Mouse (Mus musculus) forebrain, postnatal 0 days (tissue): ENCODE measurements around the gene Tnk1. TPM values are rescaled to one million over a fixed set of nuclear protein-coding genes. Genes with fewer than 3 reads are reported as not detected.

Source experiments
- ATAC-seq: fragments of 200-750 bp; cut with Nextera tagmentation; 2 replicates; pipeline ENCODE4 v1.8.0; 2017; ENCODE audit warnings: mild to moderate bottlenecking, moderate library complexity
- DNase-seq: peaks from one replicate; pipeline ENCODE4 v3.0.0-alpha.2; 2015
- H3K27ac ChIP-seq: fragments of 300-500 bp; sonication (generic); 2 replicates; pipeline ENCODE4 v1.5.1; 2014; ENCODE audit warnings: low read depth, mild to moderate bottlenecking, antibody characterized with exemption, low read length, moderate library complexity, mixed read lengths
- H3K27me3 ChIP-seq: fragments of 300-500 bp; sonication (generic); 2 replicates; pipeline ENCODE4 v1.6.1; 2014; ENCODE audit warnings: mild to moderate bottlenecking, low read length, mixed read lengths; ENCODE audit not compliant: insufficient read depth
- H3K36me3 ChIP-seq: fragments of 300-500 bp; sonication (generic); 2 replicates; pipeline ENCODE4 v1.6.1; 2014; ENCODE audit warnings: mild to moderate bottlenecking, moderate library complexity; ENCODE audit not compliant: insufficient read depth
- H3K4me1 ChIP-seq: fragments of 300-500 bp; sonication (generic); 2 replicates; pipeline ENCODE4 v1.6.1; 2014; ENCODE audit warnings: antibody characterized with exemption; ENCODE audit not compliant: insufficient read depth
- H3K4me2 ChIP-seq: fragments of 300-500 bp; sonication (generic); 2 replicates; pipeline ENCODE4 v1.6.1; 2014; ENCODE audit warnings: low read depth, mild to moderate bottlenecking, moderate library complexity
- H3K4me3 ChIP-seq: fragments of 300-500 bp; sonication (generic); 2 replicates; pipeline ENCODE4 v1.5.1; 2014; ENCODE audit warnings: low read depth, low read length, mixed read lengths
- H3K9ac ChIP-seq: fragments of 300-500 bp; sonication (generic); 2 replicates; pipeline ENCODE4 v1.6.1; 2014; ENCODE audit warnings: mild to moderate bottlenecking
- H3K9me3 ChIP-seq: fragments of 300-500 bp; sonication (generic); 2 replicates; pipeline ENCODE4 v1.6.1; 2016; ENCODE audit warnings: low read length
- CTCF ChIP-seq: sonication (generic); IDR thresholded peaks from 2 replicates; pipeline ENCODE4 v1.5.1; 2016; ENCODE audit warnings: antibody characterized with exemption, control low read depth, low read depth
- WGBS: fragments of 180-500 bp; shearing (Covaris S2); extraction: QIAGEN DNeasy Blood & Tissue Kit; methylation state at CpG from one replicate; pipeline ENCODE4 v1.1.7; 2014; 5-methylcytosine and 5-hydroxymethylcytosine counted together
- polyA plus RNA-seq: library from polyadenylated mRNA; unstranded; fragments of >200 nt; fragmentation: Nextera tagmentation; extraction: Ambion mirVana; gene quantifications from 2 replicates; pipeline ENCODE4 v1.2.1, GENCODE M21; 2015
- total RNA-seq: library from RNA; depleted of rRNA; stranded (reverse); fragments of >200 nt; gene quantifications from 2 replicates; pipeline ENCODE4 v1.2.3, GENCODE M21; 2014

Tnk1 gene
- total and polyA plus RNA-seq, 2 experiments from 2014 or later = 0.10 TPM; not detected in 1

- no peaks in the 10 kb centered on the region; the same call in 1 of the 2 replicates for H3K27me3 ChIP-seq
- 88% methylated on average over 8 of the region's 8 CpGs for WGBS
- no peak for TF ChIP-seq CTCF
Measured at GRCm38 (mm10) chr11:69883527-69884151, 25.1 kb upstream of the Tnk1 start.

GRCm38 (mm10) chr11:69883066-69883465 lies 24.5 kb upstream of the Tnk1 start:
- H3K27ac ChIP-seq = no peak overlapping the region
- H3K4me3 ChIP-seq = no peak overlapping the region
- H3K9ac ChIP-seq = no peak overlapping the region
- ATAC-seq (no peak), DNase-seq (no peak)
- TF ChIP-seq CTCF = peak; percentile 47
- H3K4me2 ChIP-seq = no peak overlapping the region
- H3K27me3 ChIP-seq = no peaks in the 10 kb centered on the region; the same call in 1 of the 2 replicates
- H3K4me1 ChIP-seq = peaks cover 9% of the 10 kb centered on the region; the same call in 1 of the 2 replicates
- WGBS = 68% methylated on average over 4 of the region's 4 CpGs
- no peaks in the 10 kb centered on the region for H3K9me3 ChIP-seq
- H3K36me3 ChIP-seq = no peaks in the 10 kb centered on the region

More at GRCm38 (mm10) chr11:69883527-69884151, 25.1 kb upstream of the Tnk1 start:
- H3K4me1 ChIP-seq = peaks cover 9% of the 10 kb centered on the region; the same call in 1 of the 2 replicates
- ATAC-seq (no peak), DNase-seq (no peak)
- H3K27ac ChIP-seq = no peak overlapping the region
- H3K36me3 ChIP-seq = no peaks in the 10 kb centered on the region
- H3K9ac ChIP-seq = no peak overlapping the region
- H3K9me3 ChIP-seq = no peaks in the 10 kb centered on the region
- H3K4me2 ChIP-seq = no peak overlapping the region
- no peak overlapping the region for H3K4me3 ChIP-seq

- Histone ChIP-seq H3K9me3 (no peaks in the 10 kb centered on the region), H3K27ac (no peak overlapping the region), H3K4me1 (peaks cover 9% of the 10 kb centered on the region; the same call in 1 of the 2 replicates), H3K27me3 (no peaks in the 10 kb centered on the region; the same call in 1 of the 2 replicates), H3K9ac (no peak overlapping the region), H3K4me3 (peak overlapping the region; percentile 37; the same call in 1 of the 2 replicates), H3K36me3 (no peaks in the 10 kb centered on the region), H3K4me2 (peak overlapping the region; percentile 65)
- no peak for TF ChIP-seq CTCF
- no peak for DNase-seq
- WGBS = 60% methylated on average over 21 of the region's 21 CpGs
- no peak for ATAC-seq
Measured at GRCm38 (mm10) chr11:69881787-69882670, 23.5 kb upstream of the Tnk1 start.

- ATAC-seq (peak; percentile 74), DNase-seq (peak; percentile 60)
- no peaks in the 10 kb centered on the region for H3K9me3 ChIP-seq
- H3K4me1 ChIP-seq = peaks cover 9% of the 10 kb centered on the region; the same call in 1 of the 2 replicates
- 3% methylated on average over 46 of the region's 46 CpGs for WGBS
- no peaks in the 10 kb centered on the region for H3K36me3 ChIP-seq
- no peaks in the 10 kb centered on the region; the same call in 1 of the 2 replicates for H3K27me3 ChIP-seq
- H3K4me3 ChIP-seq = peak within 1 kb of the TSS; percentile 37
- H3K9ac ChIP-seq = peak within 1 kb of the TSS; percentile 40
- TF ChIP-seq CTCF = peak; percentile 27
- peak within 1 kb of the TSS; percentile 65 for H3K4me2 ChIP-seq
- H3K27ac ChIP-seq = peak within 1 kb of the TSS; percentile 40; the same call in 1 of the 2 replicates
Measured at GRCm38 (mm10) chr11:69880853-69881603, 22.5 kb upstream of the Tnk1 start, which contains the start of gene Kctd11. Gene Kctd11, minus strand, starts transcription at chr11:69881406.

GRCm38 (mm10) chr11:69880506-69880852 lies 21.9 kb upstream of the Tnk1 start:
- TF ChIP-seq CTCF = peak; percentile 82
- Histone ChIP-seq H3K4me1 (peaks cover 9% of the 10 kb centered on the region; the same call in 1 of the 2 replicates), H3K36me3 (no peaks in the 10 kb centered on the region), H3K4me3 (peak overlapping the region; percentile 37), H3K9ac (peak overlapping the region; percentile 40; the same call in 1 of the 2 replicates), H3K27me3 (no peaks in the 10 kb centered on the region; the same call in 1 of the 2 replicates), H3K4me2 (peak overlapping the region; percentile 65), H3K9me3 (no peaks in the 10 kb centered on the region), H3K27ac (peak overlapping the region; percentile 40; the same call in 1 of the 2 replicates)
- 2% methylated on average over 18 of the region's 18 CpGs for WGBS
- ATAC-seq (peak; percentile 57), DNase-seq (peak; percentile 65)

GRCm38 (mm10) chr11:69879711-69880110 lies 21.2 kb upstream of the Tnk1 start:
- Histone ChIP-seq H3K4me3 (no peak overlapping the region), H3K9ac (no peak overlapping the region), H3K4me2 (peak overlapping the region; percentile 65), H3K27ac (no peak overlapping the region), H3K9me3 (no peaks in the 10 kb centered on the region), H3K27me3 (no peaks in the 10 kb centered on the region; the same call in 1 of the 2 replicates), H3K36me3 (no peaks in the 10 kb centered on the region), H3K4me1 (peaks cover 9% of the 10 kb centered on the region; the same call in 1 of the 2 replicates)
- no peak for ATAC-seq
- DNase-seq = no peak
- WGBS = 61% methylated on average over 15 of the region's 15 CpGs
- no peak for TF ChIP-seq CTCF
